ENCODE assay signal across 9 mouse cellular contexts in genomic region chr4:135898380-135899049, GRCm38 (mm10). TPM values are rescaled to one million over a fixed set of nuclear protein-coding genes. Genes with fewer than 3 reads are reported as not detected.
DNase-seq lines count a peak whose midpoint lies in the region; ATAC-seq and TF ChIP-seq lines count a peak whose summit lies in the region.
"Had no signal": no experiment of that assay in that cellular context is flagged by ENCODE, and none has a peak within 500 bp of the region (broad histone marks: within the 10 kb centered on the region; RNA-seq: fewer than 3 reads in every experiment).

No protein-coding gene starts in this region.

- no peak for TF ChIP-seq POLR2A in bone marrow, adult 2 months (IDR thresholded peaks at IDR 0.05; ENCODE audit: borderline replicate concordance, control insufficient read depth, low read depth, low read length)

- peak overlapping the region; percentile 57 for H3K9ac ChIP-seq in liver, embryonic 13.5 days
- no peak overlapping the region for H3K9ac ChIP-seq in midbrain, embryonic 16.5 days (ENCODE audit: low read depth, low read length)

- 9% methylated on average over 9 of the region's 9 CpGs for WGBS in bone marrow, adult 2 months
- WGBS in liver, embryonic 13.5 days (ENCODE audit: insufficient replicate concordance), result 12% methylated on average over 9 of the region's 9 CpGs
- 78% methylated on average over 8 of the region's 9 CpGs for whole genome bisulfite sequencing in midbrain, embryonic 16.5 days

- peak overlapping the region; percentile 91 for H3K27ac ChIP-seq in bone marrow, adult 2 months (ENCODE audit: control insufficient read depth, insufficient read depth, low read depth, low read length, poor library complexity)
- H3K27ac ChIP-seq in liver, embryonic 13.5 days, result peak overlapping the region; percentile 84
- H3K27ac ChIP-seq in midbrain, embryonic 16.5 days (ENCODE audit: low read length), result no peak overlapping the region

- DNase-seq in heart, adult 11 months, result peak; percentile 95
- DNase-seq in heart, adult 9 months (ENCODE audit: low spot score in 2 of 2), result no peak
- peak; percentile 78 for DNase-seq in liver, embryonic 13.5 days
- peak; percentile 95 for DNase-seq in splenic B cell, adult 2 months (ENCODE audit: low read depth, low spot score)
- no peak for DNase-seq in cerebellum, adult 18-20 months
- DNase-seq in left cerebral cortex, adult 8-10 months (ENCODE audit: low spot score in 2 of 2), result no peak

- H3K9me3 ChIP-seq in liver, embryonic 13.5 days (replicated peaks), result no peaks in the 10 kb centered on the region
- no peaks in the 10 kb centered on the region for H3K9me3 ChIP-seq in midbrain, embryonic 16.5 days (replicated peaks; ENCODE audit: control insufficient read depth, low read length, poor library complexity, severe bottlenecking)

- H3K4me3 ChIP-seq in bone marrow, adult 2 months (replicated peaks; ENCODE audit: control insufficient read depth, low read depth, low read length), result peak overlapping the region; percentile 5
- H3K4me3 ChIP-seq in liver, embryonic 13.5 days (replicated peaks), result peak overlapping the region; percentile 19
- no peak overlapping the region for H3K4me3 ChIP-seq in midbrain, embryonic 16.5 days (ENCODE audit: low read depth, low read length)

- H3K4me1 ChIP-seq in bone marrow, adult 2 months (ENCODE audit: control insufficient read depth, insufficient read depth, low read length), result peaks cover 10% of the 10 kb centered on the region; the same call in 1 of the 2 replicates
- peaks cover 58% of the 10 kb centered on the region for H3K4me1 ChIP-seq in liver, embryonic 13.5 days (replicated peaks)
- H3K4me1 ChIP-seq in midbrain, embryonic 16.5 days (ENCODE audit: control insufficient read depth, insufficient read depth, low read length), result no peaks in the 10 kb centered on the region

- no peaks in the 10 kb centered on the region for H3K27me3 ChIP-seq in liver, embryonic 13.5 days
- H3K27me3 ChIP-seq in splenic B cell, adult 2 months (ENCODE audit: control insufficient read depth, insufficient read depth, low read length, poor library complexity, severe bottlenecking), result no peaks in the 10 kb centered on the region
- H3K27me3 ChIP-seq in midbrain, embryonic 16.5 days (ENCODE audit: control insufficient read depth, insufficient read depth, low read depth, low read length), result no peaks in the 10 kb centered on the region
- H3K27me3 ChIP-seq: Patski had no signal

- H3K4me2 ChIP-seq in liver, embryonic 13.5 days, result peak overlapping the region; percentile 58
- H3K4me2 ChIP-seq in midbrain, embryonic 16.5 days (ENCODE audit: low read length), result no peak overlapping the region

- no peak for TF ChIP-seq CTCF in bone marrow, adult 2 months (IDR thresholded peaks at IDR 0.05; ENCODE audit: control insufficient read depth, insufficient read depth, low read length)

- H3K36me3 ChIP-seq in liver, embryonic 13.5 days, result no peaks in the 10 kb centered on the region
- peaks cover 5% of the 10 kb centered on the region for H3K36me3 ChIP-seq in splenic B cell, adult 2 months (ENCODE audit: control insufficient read depth, insufficient read depth, low read length, poor library complexity, severe bottlenecking)
- no peaks in the 10 kb centered on the region for H3K36me3 ChIP-seq in midbrain, embryonic 16.5 days (ENCODE audit: control insufficient read depth, insufficient read depth, low read length)

- ATAC-seq in liver, embryonic 13.5 days (ENCODE audit: low read depth), result peak; percentile 91
- no peak for ATAC-seq in midbrain, embryonic 16.5 days
- ATAC-seq: Patski had no signal

RNA-seq across cellular contexts. Expression of gene Cnr2, which starts 3.3 kb away (rescaled TPM):
- 4.6 and 12.2 TPM in 2 replicates for polyA plus RNA-seq in bone marrow, adult 2 months (2011; ENCODE audit: insufficient read depth, insufficient read length, low replicate concordance, missing spikeins)
- 2.5 and 3.0 TPM in 2 replicates for polyA plus RNA-seq in liver, embryonic 13.5 days (2015; fragmentation: Nextera tagmentation; extraction: Ambion mirVana)
- under 1 TPM; 0.13 to 0.74 (median 0.40) TPM for total RNA-seq in left cerebral cortex, adult 8-10 months (2022)
- 0.06 and 0.14 TPM in 2 replicates for polyA plus RNA-seq in midbrain, embryonic 16.5 days (2015; fragmentation: Nextera tagmentation; extraction: Ambion mirVana)

RNA-seq across cellular contexts. Expression of gene Fuca1, which starts 22.0 kb away (rescaled TPM):
- 57.7 and 172 TPM in 2 replicates for polyA plus RNA-seq in bone marrow, adult 2 months (2011; ENCODE audit: insufficient read depth, insufficient read length, low replicate concordance, missing spikeins)
- polyA plus RNA-seq in liver, embryonic 13.5 days (2015; fragmentation: Nextera tagmentation; extraction: Ambion mirVana), result 18.1 and 21.4 TPM in 2 replicates
- total RNA-seq in left cerebral cortex, adult 8-10 months (2022), result 10 to 100 TPM; 33.5 to 54.6 (median 51.0) TPM
- polyA plus RNA-seq in midbrain, embryonic 16.5 days (2015; fragmentation: Nextera tagmentation; extraction: Ambion mirVana), result 66.0 and 70.1 TPM in 2 replicates

RNA-seq across cellular contexts. Expression of gene Pnrc2, which starts 24.9 kb away (rescaled TPM):
- 37.3 and 38.3 TPM in 2 replicates for polyA plus RNA-seq in bone marrow, adult 2 months (2011; ENCODE audit: insufficient read depth, insufficient read length, low replicate concordance, missing spikeins)
- 88.0 and 109 TPM in 2 replicates for polyA plus RNA-seq in liver, embryonic 13.5 days (2015; fragmentation: Nextera tagmentation; extraction: Ambion mirVana)
- total RNA-seq in left cerebral cortex, adult 8-10 months (2022), result 10 to 100 TPM; 39.6 to 49.8 (median 44.9) TPM
- 94.2 and 97.5 TPM in 2 replicates for polyA plus RNA-seq in midbrain, embryonic 16.5 days (2015; fragmentation: Nextera tagmentation; extraction: Ambion mirVana)

RNA-seq across cellular contexts. Expression of gene Srsf10, which starts 43.0 kb away (rescaled TPM):
- 221 and 300 TPM in 2 replicates for polyA plus RNA-seq in bone marrow, adult 2 months (2011; ENCODE audit: insufficient read depth, insufficient read length, low replicate concordance, missing spikeins)
- polyA plus RNA-seq in liver, embryonic 13.5 days (2015; fragmentation: Nextera tagmentation; extraction: Ambion mirVana), result 119 and 147 TPM in 2 replicates
- total RNA-seq in left cerebral cortex, adult 8-10 months (2022), result 10 to 100 TPM; 60.1 to 69.5 (median 63.3) TPM
- 190 and 211 TPM in 2 replicates for polyA plus RNA-seq in midbrain, embryonic 16.5 days (2015; fragmentation: Nextera tagmentation; extraction: Ambion mirVana)

RNA-seq across cellular contexts. Expression of gene Hmgcl, which starts 47.7 kb away (rescaled TPM):
- polyA plus RNA-seq in bone marrow, adult 2 months (2011; ENCODE audit: insufficient read depth, insufficient read length, low replicate concordance, missing spikeins), result 39.0 and 65.5 TPM in 2 replicates
- polyA plus RNA-seq in liver, embryonic 13.5 days (2015; fragmentation: Nextera tagmentation; extraction: Ambion mirVana), result 71.9 and 73.5 TPM in 2 replicates
- 10 to 100 TPM; 35.7 to 39.3 (median 37.6) TPM for total RNA-seq in left cerebral cortex, adult 8-10 months (2022)
- polyA plus RNA-seq in midbrain, embryonic 16.5 days (2015; fragmentation: Nextera tagmentation; extraction: Ambion mirVana), result 59.3 and 68.6 TPM in 2 replicates

Comparison
In these comparisons a context has a peak if more than half of its experiments do, and no peak if none do; other contexts are left out.
1. DNase-seq: peak in heart, adult 11 months (single experiment), liver, embryonic 13.5 days (single experiment) and splenic B cell, adult 2 months (single experiment); none in heart, adult 9 months (0 of 2), cerebellum, adult 18-20 months (0 of 2) and left cerebral cortex, adult 8-10 months (0 of 2).